Mouse (Mus musculus) lung, postnatal 0 days (tissue): ENCODE measurements around the gene Ddx60.
"Not testable (repeated sequence)": the region's sequence is repeated elsewhere in the genome, so short reads cannot be mapped to it uniquely, and the experiment has no call there.

Experiments
- CTCF ChIP-seq: IDR thresholded peaks from 2 replicates; pipeline ENCODE4 v1.5.1; 2016; ENCODE audit warnings: antibody characterized with exemption, mild to moderate bottlenecking
- EP300 ChIP-seq: IDR thresholded peaks from 2 replicates; pipeline ENCODE4 v1.6.1; 2016; ENCODE audit warnings: antibody characterized with exemption, mild to moderate bottlenecking, control low read depth

DNA sequence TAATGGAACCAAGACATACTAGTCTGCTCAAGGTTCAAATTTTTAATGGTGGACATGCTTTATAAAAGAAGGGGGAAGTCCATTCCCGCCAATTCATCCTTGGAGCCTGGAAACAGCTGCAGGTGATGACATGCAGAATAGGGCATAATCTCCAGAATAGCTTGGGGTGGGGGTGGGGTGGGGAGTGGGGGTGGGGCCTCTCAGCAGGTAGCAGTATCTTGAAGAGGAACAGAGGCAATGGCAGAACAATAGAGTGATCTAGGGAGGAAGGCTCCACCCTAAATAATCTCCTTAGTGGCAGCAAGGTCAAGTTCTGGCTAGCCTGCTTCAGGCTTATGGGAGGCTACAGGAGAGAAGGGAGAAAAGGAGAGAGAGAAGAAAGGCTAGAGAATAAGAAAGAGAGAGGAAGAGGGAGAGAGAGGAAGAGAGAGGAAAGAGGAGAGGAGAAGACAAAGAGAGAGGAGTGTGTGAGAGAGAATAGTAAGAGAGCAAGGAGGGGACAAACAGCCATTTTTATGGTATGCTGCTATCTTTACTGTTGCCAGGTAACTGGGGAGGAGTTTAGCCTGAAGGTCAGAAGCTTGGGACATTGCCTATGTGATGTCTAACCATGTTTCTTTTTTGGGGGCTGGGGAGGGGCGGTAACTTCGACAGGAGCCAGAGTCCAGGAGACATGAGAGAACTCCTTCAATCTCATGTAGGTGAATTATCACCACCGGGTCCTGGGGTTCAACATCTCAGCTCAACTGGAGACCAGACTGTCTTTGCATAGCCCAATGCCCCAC is 36.9 kb downstream of the Ddx60 start:
- not testable (repeated sequence) for TF ChIP-seq CTCF, EP300
